Mouse (Mus musculus): ENCODE results near the gene Tmem246. TPM values are rescaled to one million over a fixed set of nuclear protein-coding genes. Genes with fewer than 3 reads are reported as not detected.

Gene Tmem246
- total RNA-seq, 1 experiment from 2014 or later = 1.7 TPM

Other genes starting within 250 kb of the Tmem246 start
- gene Acnat2, start 189.7 kb downstream of the Tmem246 start, total RNA-seq (2017) = not detected in 2 replicates
- 0.09 TPM in 1 of 2 replicates, not detected in the other for gene Acnat1, start 124.0 kb downstream of the Tmem246 start, total RNA-seq (2017)
- gene Baat, start 91.3 kb downstream of the Tmem246 start, total RNA-seq (2017) = not detected in 2 replicates
- gene Mrpl50, start 76.8 kb downstream of the Tmem246 start, total RNA-seq (2017) = 34.3 and 37.5 TPM in 2 replicates
- gene Zfp189, start 76.7 kb downstream of the Tmem246 start, total RNA-seq (2017) = 8.7 and 10.9 TPM in 2 replicates
- not detected in 2 replicates for gene Aldob, start 48.3 kb downstream of the Tmem246 start, total RNA-seq (2017)
- gene Rnf20, start 34.1 kb upstream of the Tmem246 start, total RNA-seq (2017) = 111 and 139 TPM in 2 replicates
- gene Ppp3r2, start 84.1 kb upstream of the Tmem246 start, total RNA-seq (2017) = not detected in 2 replicates
- gene Grin3a, start 247.9 kb upstream of the Tmem246 start, total RNA-seq (2017) = not detected in 2 replicates